Mouse (Mus musculus) intestine, embryonic 14.5 days (tissue): ENCODE data around the gene Ptrh2. TPM values are rescaled to one million over a fixed set of nuclear protein-coding genes. Genes with fewer than 3 reads are reported as not detected.

ENCODE experiments used
- ATAC-seq: fragments of 200-750 bp; cut with Nextera tagmentation; replicated peaks from 2 replicates; pipeline ENCODE4 v1.8.0; 2017; ENCODE audit warnings: low read depth, moderate number of reproducible peaks, moderate TSS enrichment, moderate library complexity; ENCODE audit not compliant: low FRiP score, low TSS enrichment
- DNase-seq: peaks from one replicate; pipeline ENCODE4 v3.0.0-alpha.2; 2018; ENCODE audit warnings: low spot score
- H3K27ac ChIP-seq: fragments of 300-500 bp; sonication (generic); 2 replicates; pipeline ENCODE4 v1.5.1; 2014; ENCODE audit warnings: low read depth, mild to moderate bottlenecking, control low read depth
- H3K27me3 ChIP-seq: fragments of 300-500 bp; sonication (generic); replicated peaks from 2 replicates; pipeline ENCODE4 v1.6.1; 2014; ENCODE audit warnings: low read length, control low read depth; ENCODE audit not compliant: control insufficient read depth, insufficient read depth
- H3K36me3 ChIP-seq: fragments of 300-500 bp; sonication (generic); 2 replicates; pipeline ENCODE4 v1.6.1; 2014; ENCODE audit warnings: low read length, control low read depth; ENCODE audit not compliant: control insufficient read depth, insufficient read depth
- H3K4me1 ChIP-seq: fragments of 300-500 bp; sonication (generic); replicated peaks from 2 replicates; pipeline ENCODE4 v1.6.1; 2014; ENCODE audit warnings: low read length, control low read depth, mixed read lengths; ENCODE audit not compliant: control insufficient read depth, insufficient read depth
- H3K4me2 ChIP-seq: fragments of 300-500 bp; sonication (generic); 2 replicates; pipeline ENCODE4 v1.6.1; 2014; ENCODE audit warnings: low read length
- H3K4me3 ChIP-seq: fragments of 300-500 bp; sonication (generic); 2 replicates; pipeline ENCODE4 v1.5.1; 2014; ENCODE audit warnings: low read depth, low read length, control low read depth, mixed read lengths
- H3K9ac ChIP-seq: fragments of 300-500 bp; sonication (generic); 2 replicates; pipeline ENCODE4 v1.6.1; 2014; ENCODE audit warnings: mild to moderate bottlenecking, low read length
- H3K9me3 ChIP-seq: fragments of 300-500 bp; sonication (generic); 2 replicates; pipeline ENCODE4 v1.6.1; 2016; ENCODE audit warnings: low read length, control low read depth; ENCODE audit not compliant: control insufficient read depth
- WGBS: fragments of 180-500 bp; shearing (Covaris S2); extraction: QIAGEN DNeasy Blood & Tissue Kit; methylation state at CpG from one replicate; pipeline ENCODE4 v1.1.7; 2014; 5-methylcytosine and 5-hydroxymethylcytosine counted together
- polyA plus RNA-seq: library from polyadenylated mRNA; unstranded; fragments of >200 nt; fragmentation: Nextera tagmentation; extraction: Ambion mirVana; gene quantifications from 2 replicates; pipeline ENCODE4 v1.2.1, GENCODE M21; 2014

Ptrh2 gene
- polyA plus RNA-seq, 1 experiment from 2014 or later = 35.4 TPM

DNA sequence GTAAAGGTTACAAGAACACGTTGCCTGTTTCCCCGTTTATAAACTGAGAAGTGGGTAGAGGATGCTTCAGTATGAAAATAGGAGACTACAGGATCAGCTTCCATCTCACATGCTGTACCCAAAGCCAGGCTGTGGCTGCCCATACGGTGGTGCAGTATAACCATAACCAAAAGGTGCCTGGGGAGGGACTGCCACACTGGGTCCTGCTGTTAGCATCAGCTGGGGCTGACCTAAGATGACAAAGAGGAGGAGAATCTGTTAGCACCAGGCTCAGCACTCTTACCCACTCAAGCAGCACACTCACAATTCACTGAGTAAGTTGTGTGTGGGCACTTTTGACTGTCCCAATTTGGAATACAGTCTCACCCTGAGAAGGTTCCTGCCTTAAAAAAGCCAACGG lies 11.7 kb downstream of the Ptrh2 start:
- Histone ChIP-seq H3K36me3 (peaks cover 97% of the 10 kb centered on the region), H3K9me3 (no peaks in the 10 kb centered on the region), H3K4me1 (no peaks in the 10 kb centered on the region), H3K4me2 (no peak overlapping the region), H3K27ac (no peak overlapping the region), H3K4me3 (no peak overlapping the region), H3K9ac (no peak overlapping the region), H3K27me3 (no peaks in the 10 kb centered on the region)
- DNase-seq = no peak
- WGBS = 80% methylated on average over 4 of the region's 4 CpGs
- ATAC-seq = no peak

GRCm38 (mm10) chr11:86701151-86701550 lies 17.4 kb downstream of the Ptrh2 start:
- Histone ChIP-seq H3K27ac (no peak overlapping the region), H3K9ac (no peak overlapping the region), H3K27me3 (no peaks in the 10 kb centered on the region), H3K9me3 (no peaks in the 10 kb centered on the region), H3K36me3 (peaks cover 97% of the 10 kb centered on the region), H3K4me1 (no peaks in the 10 kb centered on the region), H3K4me2 (no peak overlapping the region), H3K4me3 (no peak overlapping the region)
- no peak for ATAC-seq
- 90% methylated on average over 4 of the region's 4 CpGs for WGBS
- DNase-seq = no peak

DNA sequence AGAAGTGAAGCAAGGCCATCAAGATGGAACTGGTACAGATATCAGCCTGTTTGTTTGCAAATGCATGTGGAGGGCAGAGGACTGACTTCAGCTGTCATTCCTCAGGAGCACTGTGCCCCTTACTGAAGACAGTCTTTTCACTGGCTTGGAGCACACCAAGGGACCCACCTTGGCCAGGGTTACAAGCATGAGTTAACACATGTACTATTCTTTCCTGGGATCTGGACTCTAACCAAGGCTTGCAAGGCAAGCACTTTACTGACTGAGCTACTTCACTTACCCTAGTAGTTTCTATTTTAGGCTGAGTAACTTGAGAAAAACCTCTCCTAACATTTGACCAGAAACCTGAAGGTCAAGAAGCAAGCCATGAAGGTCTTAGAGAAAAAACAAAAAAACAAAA lies 30.8 kb downstream of the Ptrh2 start:
- ATAC-seq (no peak), DNase-seq (no peak)
- Histone ChIP-seq H3K36me3 (peaks cover 97% of the 10 kb centered on the region), H3K4me1 (no peaks in the 10 kb centered on the region), H3K9ac (no peak overlapping the region), H3K27me3 (no peaks in the 10 kb centered on the region), H3K4me3 (no peak overlapping the region), H3K27ac (no peak overlapping the region), H3K4me2 (no peak overlapping the region), H3K9me3 (no peaks in the 10 kb centered on the region)

GRCm38 (mm10) chr11:86717306-86718065 lies 33.7 kb downstream of the Ptrh2 start:
- DNase-seq (no peak), ATAC-seq (no peak)
- no peak overlapping the region for H3K4me2 ChIP-seq
- H3K9ac ChIP-seq = no peak overlapping the region
- no peaks in the 10 kb centered on the region for H3K4me1 ChIP-seq
- H3K27ac ChIP-seq = no peak overlapping the region
- no peaks in the 10 kb centered on the region for H3K27me3 ChIP-seq
- peaks cover 93% of the 10 kb centered on the region for H3K36me3 ChIP-seq
- H3K4me3 ChIP-seq = no peak overlapping the region
- H3K9me3 ChIP-seq = no peaks in the 10 kb centered on the region
- WGBS = 94% methylated on average over 6 of the region's 6 CpGs

DNA sequence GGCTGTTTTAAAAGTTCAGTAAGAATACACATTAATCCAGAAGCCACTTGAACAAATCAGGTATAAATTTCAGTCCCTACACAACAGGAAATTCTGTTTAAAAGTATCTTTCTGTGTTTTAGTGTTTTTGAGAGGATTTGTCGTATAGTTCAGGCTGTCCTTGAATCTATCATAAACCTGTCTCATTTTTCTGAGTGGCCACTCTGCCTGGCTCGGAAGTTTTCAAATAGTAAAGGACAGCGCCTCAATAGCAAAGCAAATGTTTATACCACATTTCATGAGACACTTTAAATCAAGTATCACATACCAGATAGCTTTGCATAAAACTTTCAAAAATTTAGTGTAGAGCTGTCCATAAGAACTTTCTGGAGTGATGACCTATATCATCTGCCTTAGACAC lies 34.6 kb downstream of the Ptrh2 start:
- ATAC-seq = no peak
- H3K27ac ChIP-seq = no peak overlapping the region
- H3K4me1 ChIP-seq = no peaks in the 10 kb centered on the region
- no peak overlapping the region for H3K9ac ChIP-seq
- no peaks in the 10 kb centered on the region for H3K27me3 ChIP-seq
- no peaks in the 10 kb centered on the region for H3K9me3 ChIP-seq
- H3K4me3 ChIP-seq = no peak overlapping the region
- WGBS = 79% methylated on average over 3 of the region's 3 CpGs
- no peak for DNase-seq
- H3K36me3 ChIP-seq = peaks cover 93% of the 10 kb centered on the region
- no peak overlapping the region for H3K4me2 ChIP-seq

GRCm38 (mm10) chr11:86719390-86719789 lies 35.6 kb downstream of the Ptrh2 start:
- Histone ChIP-seq H3K27ac (no peak overlapping the region), H3K27me3 (no peaks in the 10 kb centered on the region), H3K4me2 (no peak overlapping the region), H3K4me1 (no peaks in the 10 kb centered on the region), H3K36me3 (peaks cover 93% of the 10 kb centered on the region), H3K9ac (no peak overlapping the region), H3K9me3 (no peaks in the 10 kb centered on the region), H3K4me3 (no peak overlapping the region)
- ATAC-seq (no peak), DNase-seq (no peak)
- 94% methylated on average over 8 of the region's 8 CpGs for WGBS

GRCm38 (mm10) chr11:86724004-86724403 lies 40.2 kb downstream of the Ptrh2 start:
- Histone ChIP-seq H3K4me3 (no peak overlapping the region), H3K9ac (no peak overlapping the region), H3K4me1 (no peaks in the 10 kb centered on the region), H3K9me3 (no peaks in the 10 kb centered on the region), H3K36me3 (peaks cover 87% of the 10 kb centered on the region), H3K27me3 (no peaks in the 10 kb centered on the region), H3K4me2 (no peak overlapping the region), H3K27ac (no peak overlapping the region)
- 91% methylated on average over 3 of the region's 3 CpGs for WGBS
- ATAC-seq = no peak
- no peak for DNase-seq

DNA sequence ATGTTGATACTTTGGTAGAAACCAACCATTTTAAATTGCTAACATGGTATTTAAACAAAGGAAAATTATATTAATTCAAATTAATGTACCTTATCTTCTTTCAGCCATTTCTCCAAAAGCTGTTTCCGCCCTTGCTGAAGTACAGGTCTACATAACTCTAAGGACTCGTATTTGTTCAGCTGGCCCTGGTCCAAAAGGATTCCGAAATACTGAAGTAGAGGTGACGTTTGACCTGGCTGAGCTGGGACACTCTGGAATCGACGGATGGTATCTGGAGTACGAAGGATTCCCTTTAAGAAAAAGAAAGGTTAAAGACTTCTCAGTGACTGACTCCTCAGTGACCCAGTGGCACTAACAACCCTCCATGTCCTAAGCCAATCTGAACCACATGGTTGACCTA lies 41.2 kb downstream of the Ptrh2 start:
- DNase-seq (no peak), ATAC-seq (no peak)
- Histone ChIP-seq H3K27ac (no peak overlapping the region), H3K9me3 (no peaks in the 10 kb centered on the region), H3K9ac (no peak overlapping the region), H3K4me3 (no peak overlapping the region), H3K4me1 (no peaks in the 10 kb centered on the region), H3K27me3 (no peaks in the 10 kb centered on the region), H3K36me3 (peaks cover 86% of the 10 kb centered on the region), H3K4me2 (no peak overlapping the region)
- 88% methylated on average over 7 of the region's 7 CpGs for WGBS

DNA sequence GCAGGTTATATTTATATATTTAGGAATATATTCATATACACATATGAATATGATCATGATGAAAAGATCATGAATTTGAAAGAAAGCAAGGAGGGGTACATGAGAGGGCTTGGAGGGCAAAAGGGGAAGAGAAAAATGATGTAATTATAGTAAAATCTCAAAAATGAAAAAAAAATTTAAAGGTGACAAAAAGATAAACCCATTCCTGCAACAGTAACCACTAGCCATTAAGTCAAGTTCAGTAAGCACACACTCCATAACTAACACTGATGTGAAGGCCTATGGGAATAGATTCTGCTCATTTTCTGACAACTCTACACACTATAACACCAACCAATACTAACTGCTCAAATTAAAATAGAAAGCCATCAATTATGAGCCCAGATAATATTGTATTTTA lies 41.8 kb downstream of the Ptrh2 start:
- Histone ChIP-seq H3K4me1 (no peaks in the 10 kb centered on the region), H3K9me3 (no peaks in the 10 kb centered on the region), H3K27ac (no peak overlapping the region), H3K27me3 (no peaks in the 10 kb centered on the region), H3K4me2 (no peak overlapping the region), H3K9ac (no peak overlapping the region), H3K36me3 (peaks cover 85% of the 10 kb centered on the region), H3K4me3 (no peak overlapping the region)
- DNase-seq (no peak), ATAC-seq (no peak)
